Mouse (Mus musculus) embryonic fibroblast, embryonic 13.5 days (primary cell): ENCODE results near the gene Adam22.

Experiments used
- CTCF ChIP-seq: IDR thresholded peaks from 2 replicates; pipeline ENCODE4 v1.5.1; 2011; ENCODE audit warnings: mild to moderate bottlenecking, control low read depth, low read length, moderate library complexity, borderline replicate concordance; ENCODE audit not compliant: insufficient read depth
- POLR2A ChIP-seq: IDR thresholded peaks from 2 replicates; pipeline ENCODE4 v1.6.1; 2011; ENCODE audit warnings: low read depth, mild to moderate bottlenecking, control low read depth, low read length, moderate library complexity

DNA sequence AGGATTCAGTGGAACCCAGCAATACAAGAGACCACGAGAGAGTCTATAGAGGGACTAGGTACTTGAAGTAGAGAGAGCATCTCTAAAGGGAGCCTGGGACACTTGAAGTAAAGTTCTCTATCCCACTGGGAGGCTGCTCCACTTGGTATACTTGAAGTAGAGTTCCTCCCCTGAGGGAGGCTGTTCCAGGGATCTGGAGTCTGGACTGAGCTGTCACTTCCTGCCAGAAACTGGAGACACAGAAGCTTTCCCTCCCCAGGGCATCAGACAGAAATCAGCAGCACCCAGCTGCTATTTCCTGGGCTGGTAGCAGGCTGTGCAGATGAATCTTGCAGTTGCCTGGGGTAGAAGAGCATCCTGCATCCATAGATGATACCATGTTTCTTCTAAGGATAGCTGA is 152.1 kb downstream of the Adam22 start:
- TF ChIP-seq CTCF (no peak), POLR2A (no peak)
